Mouse (Mus musculus): Measurements from ENCODE around the gene Olfr933. TPM values are rescaled to one million over a fixed set of nuclear protein-coding genes. Genes with fewer than 3 reads are reported as not detected.

Olfr933 gene
- total RNA-seq (2023), result not detected

DNA sequence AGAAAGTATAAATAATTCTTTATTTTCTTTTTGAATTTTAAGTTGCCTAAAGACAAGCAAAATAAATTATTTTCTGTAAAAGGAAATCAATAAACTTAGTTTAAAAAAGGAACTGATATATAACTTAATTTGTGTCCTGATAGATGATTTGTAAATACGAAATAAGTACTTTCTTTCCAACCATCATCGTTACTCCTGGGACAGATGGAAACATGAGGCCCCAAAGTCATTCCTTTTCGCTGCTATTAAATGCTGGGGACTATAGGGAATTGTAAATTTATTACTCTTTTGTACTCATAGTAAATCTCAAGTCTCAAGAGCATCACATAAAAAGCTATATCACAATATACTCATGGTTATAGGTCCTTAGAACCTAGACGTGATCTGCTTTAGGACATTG lies at the start of gene Olfr933:
Olfr933 (plus strand) TSS at position 301 of the 400 bp plus-strand sequence.

DNA sequence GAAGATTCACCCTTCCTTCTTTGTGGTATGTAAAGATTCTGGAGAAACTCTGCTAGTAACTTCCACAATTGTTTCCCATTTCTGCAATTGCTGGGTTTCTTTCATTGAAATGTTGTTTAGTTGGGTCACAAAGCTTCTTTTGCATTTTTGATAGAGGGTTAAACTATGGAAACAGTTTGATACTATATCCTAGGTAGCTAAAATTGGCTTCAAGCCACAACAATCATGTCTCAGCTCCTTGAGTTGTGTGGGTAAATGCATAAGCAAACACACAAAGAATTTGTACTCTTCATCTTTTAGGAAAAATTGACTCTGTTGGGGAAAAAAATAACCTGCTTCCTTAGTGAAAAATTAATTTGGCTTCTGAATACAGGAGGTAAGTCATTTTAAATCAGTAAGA lies 42.6 kb upstream of the Olfr933 start, which contains the start of gene Olfr930:
Olfr930 (plus strand) TSS at position 301 of the 400 bp plus-strand sequence.

DNA sequence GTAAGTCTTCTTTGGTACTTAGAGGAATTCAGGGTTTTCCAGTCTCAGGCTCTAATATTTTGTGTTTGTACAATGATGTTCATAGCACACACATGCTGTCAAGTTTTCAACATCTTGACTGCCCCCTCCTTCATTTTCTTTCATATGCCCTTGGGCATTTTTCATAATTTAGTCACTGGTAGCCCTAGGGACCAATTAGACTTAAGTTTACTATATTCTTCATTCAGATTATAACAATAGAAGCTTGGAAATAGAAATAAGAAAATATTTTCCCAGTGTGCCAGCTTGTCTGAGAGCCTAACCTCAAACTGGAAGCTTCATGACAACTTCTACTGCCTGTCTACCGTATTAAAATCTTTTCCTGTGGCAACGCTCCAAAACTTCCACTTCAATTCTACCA lies 16.1 kb downstream of the Olfr933 start, which contains the start of gene Olfr934:
Olfr934 (minus strand) TSS at position 101 of the 400 bp plus-strand sequence.

DNA sequence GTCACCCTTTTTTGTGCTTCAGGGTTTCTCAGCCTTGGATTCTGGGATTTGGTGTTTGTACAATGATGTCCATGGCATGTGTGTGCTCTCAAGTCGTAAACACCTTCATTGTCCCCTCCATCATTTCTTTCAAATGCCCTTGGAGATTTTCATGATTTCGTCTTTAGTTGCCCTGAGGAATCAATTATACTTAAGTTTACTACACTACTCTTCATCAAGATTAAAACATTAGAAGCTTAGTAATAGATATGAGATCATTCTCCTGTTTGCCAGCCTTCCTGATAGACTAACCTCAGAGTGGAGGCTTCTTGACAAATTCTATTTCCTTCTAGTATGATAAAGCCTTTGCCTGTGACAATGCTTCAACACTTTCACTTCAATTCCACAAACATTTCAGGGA lies 27.5 kb downstream of the Olfr933 start, which contains the start of gene Olfr935:
Olfr935 (minus strand) TSS at position 101 of the 400 bp plus-strand sequence.

DNA sequence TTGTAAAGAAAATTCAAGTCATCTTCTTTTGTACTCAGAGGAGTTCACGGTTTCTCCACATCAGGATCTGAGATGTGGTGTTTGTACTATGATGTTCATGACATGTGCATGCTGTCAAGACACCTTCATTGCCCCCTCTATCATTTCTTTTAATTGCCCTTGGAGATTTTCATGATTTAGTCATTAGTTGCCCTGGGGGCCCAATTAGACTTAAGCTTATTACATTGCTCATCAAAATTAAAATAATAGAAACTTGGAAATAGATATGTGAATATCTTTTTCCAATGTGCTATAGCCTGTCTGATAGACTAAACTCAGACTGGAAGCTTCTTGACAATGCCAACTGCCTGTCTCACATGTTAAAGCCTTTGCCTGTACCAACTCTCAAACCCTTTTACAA lies 51.2 kb downstream of the Olfr933 start, which contains the start of gene Olfr146:
Olfr146 (minus strand) TSS at position 101 of the 400 bp plus-strand sequence.

Other genes with a start within 250 kb of the Olfr933 start
- gene Olfr920, start 220.0 kb upstream of the Olfr933 start, total RNA-seq (2023), result not detected
- not detected for gene Olfr921, start 199.2 kb upstream of the Olfr933 start, total RNA-seq (2023)
- gene Olfr922, start 157.7 kb upstream of the Olfr933 start, total RNA-seq (2023), result not detected
- not detected for gene Olfr923, start 145.8 kb upstream of the Olfr933 start, total RNA-seq (2023)
- not detected for gene Olfr924, start 127.9 kb upstream of the Olfr933 start, total RNA-seq (2023)
- gene Olfr26, start 117.3 kb upstream of the Olfr933 start, total RNA-seq (2023), result not detected
- gene Olfr926, start 95.2 kb upstream of the Olfr933 start, total RNA-seq (2023), result not detected
- gene Olfr930, start 42.5 kb upstream of the Olfr933 start, total RNA-seq (2023), result not detected
- gene Olfr934, start 16.0 kb downstream of the Olfr933 start, total RNA-seq (2023), result not detected
- not detected for gene Olfr935, start 27.4 kb downstream of the Olfr933 start, total RNA-seq (2023)
- gene Olfr146, start 51.1 kb downstream of the Olfr933 start, total RNA-seq (2023), result not detected
- gene Olfr937, start 92.6 kb downstream of the Olfr933 start, total RNA-seq (2023), result not detected
- not detected for gene Olfr938, start 106.6 kb downstream of the Olfr933 start, total RNA-seq (2023)
- gene Olfr27, start 155.8 kb downstream of the Olfr933 start, total RNA-seq (2023), result not detected
- gene Olfr943, start 194.0 kb downstream of the Olfr933 start, total RNA-seq (2023), result not detected
- gene Olfr944, start 229.6 kb downstream of the Olfr933 start, total RNA-seq (2023), result not detected